Mouse (Mus musculus) frontal cortex, postnatal 36 days (tissue): ENCODE results near the gene Neurl1a.
"Not testable (repeated sequence)": the region's sequence is repeated elsewhere in the genome, so short reads cannot be mapped to it uniquely, and the experiment has no call there.

Experiments
- DNase-seq, 2 experiments: peaks; one replicate each; pipeline ENCODE4 v3.0.0; 2022; ENCODE audit warnings: low spot score in 2 of 2

Neurl1a gene

DNA sequence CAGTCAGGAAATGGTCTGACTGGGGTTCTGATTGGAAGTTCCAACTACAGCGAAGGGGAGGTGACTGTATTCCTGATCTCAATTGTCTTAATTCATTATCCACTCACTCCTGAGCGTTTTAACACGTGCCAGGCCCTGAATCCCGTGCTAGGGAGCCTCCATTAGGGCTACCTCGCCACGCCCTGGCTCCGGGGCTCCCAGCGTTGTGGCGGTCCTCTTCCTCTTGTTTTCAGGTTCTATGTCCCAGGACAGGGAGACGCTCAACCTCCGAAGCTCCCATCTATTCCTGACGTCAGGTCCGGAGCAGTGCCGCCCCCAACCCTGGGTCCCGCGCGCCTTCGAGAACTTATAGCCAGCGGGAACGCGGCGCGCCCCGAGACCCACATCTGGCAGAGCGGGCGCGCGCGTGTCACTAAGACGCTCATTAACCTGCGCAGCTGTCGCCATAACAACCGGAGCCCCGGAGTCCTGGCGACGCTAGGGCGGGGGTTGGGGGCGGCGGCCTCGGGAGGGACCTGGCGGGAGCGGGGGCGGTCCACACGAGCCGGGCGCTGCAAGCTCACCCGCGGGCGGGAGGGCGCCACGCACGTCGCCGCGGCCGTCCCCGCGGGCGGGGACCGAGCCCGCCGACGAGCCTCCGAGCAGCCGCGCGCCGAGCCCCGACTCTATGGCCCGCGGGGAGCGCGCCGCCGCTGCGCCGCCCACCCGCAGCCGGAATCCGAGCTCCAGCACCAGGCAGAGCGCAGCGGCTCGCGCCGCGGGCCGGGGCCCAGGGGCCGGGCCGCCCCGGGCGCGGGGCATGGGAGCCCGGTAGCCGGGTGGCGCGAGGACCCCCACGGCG is at the start of gene Neurl1a:
TSS of gene Neurl1a (plus strand) at position 390 of the 841 bp plus-strand sequence.
- DNase-seq: peak; percentile 71 to 73

DNA sequence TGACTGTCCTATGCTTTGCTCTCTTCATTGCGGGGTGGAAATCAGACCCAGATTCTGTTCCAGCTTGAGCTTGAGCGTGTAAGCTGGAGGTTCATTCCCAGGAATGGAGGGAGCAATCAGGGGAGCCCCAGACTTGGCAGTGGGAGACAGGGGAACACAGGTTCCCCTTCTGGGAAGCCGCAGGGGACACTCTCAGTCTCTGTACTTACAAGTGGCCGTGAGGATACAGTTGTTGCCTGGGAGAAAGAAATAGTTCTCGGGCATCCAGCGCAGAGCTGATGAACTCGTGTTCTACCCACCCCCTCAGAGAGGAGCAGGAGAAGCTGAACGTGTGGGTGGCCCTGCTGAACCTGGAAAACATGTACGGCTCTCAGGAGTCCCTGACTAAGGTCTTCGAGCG is 49.8 kb upstream of the Neurl1a start:
- DNase-seq: no peak

DNA sequence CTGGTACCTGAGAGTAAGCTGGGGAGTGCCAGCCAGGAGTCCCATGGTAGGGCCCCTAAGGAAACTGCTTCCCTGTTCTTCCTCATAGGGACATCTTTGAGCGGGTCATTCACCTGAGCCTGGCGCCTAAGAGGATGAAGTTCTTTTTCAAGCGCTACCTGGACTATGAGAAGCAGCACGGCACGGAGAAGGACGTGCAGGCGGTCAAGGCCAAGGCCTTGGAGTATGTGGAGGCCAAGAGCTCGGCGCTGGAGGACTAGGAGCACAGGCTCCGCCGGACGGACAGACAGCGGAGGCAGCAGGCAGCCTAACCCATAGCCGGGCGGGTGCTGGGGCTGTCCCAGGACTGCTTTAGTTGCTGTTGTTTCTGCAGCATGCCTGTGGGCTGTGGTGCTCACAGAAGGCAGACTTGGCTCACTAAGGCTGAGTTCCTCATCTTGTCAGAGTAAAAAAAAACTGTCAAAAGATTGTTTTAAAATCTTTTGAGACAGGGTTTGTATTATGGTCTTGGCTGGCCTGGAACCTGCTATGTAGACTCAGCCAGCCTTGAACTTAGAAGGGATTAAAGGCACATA is 48.0 kb upstream of the Neurl1a start:
- DNase-seq: no peak

DNA sequence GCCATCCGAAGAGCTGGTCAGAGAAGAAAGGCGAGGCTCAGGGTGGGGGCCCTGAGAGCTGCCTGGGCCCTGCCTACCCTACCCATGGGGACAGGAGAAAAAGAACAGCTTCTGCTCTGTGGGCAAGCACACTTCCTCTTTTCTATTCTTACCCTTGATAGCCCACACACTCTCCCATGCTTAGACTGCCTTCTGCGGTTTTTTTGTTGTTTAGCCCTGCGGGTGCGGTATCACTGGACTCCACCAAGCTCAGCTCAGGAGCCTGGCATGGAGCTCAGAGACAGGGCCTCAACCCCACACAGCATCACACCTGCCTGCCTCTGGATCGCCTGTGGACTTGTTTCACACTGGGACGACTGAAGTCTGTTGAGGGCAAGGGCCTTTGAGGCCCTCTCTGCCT is 45.5 kb upstream of the Neurl1a start:
- peak; percentile 38 for DNase-seq

DNA sequence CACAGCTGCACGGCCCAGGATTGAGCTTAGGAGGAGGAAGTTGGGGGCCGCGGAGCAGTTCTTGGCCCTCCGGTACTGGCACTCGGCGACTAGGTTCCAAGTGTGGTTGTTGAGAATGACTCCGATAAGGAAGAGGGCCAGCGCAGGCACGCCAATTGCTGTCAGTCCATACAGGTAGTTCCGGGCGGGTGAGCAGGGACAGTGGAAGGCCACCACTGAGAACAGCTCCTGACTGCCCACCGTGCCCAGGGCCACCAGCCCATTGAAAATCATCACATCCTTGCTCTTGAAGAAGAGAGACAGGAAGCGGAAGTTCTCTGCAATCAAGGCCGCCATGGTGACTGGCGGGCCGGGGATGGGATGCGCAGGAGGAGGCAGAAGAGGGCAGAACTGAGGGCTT is 43.1 kb upstream of the Neurl1a start:
- DNase-seq: no peak

DNA sequence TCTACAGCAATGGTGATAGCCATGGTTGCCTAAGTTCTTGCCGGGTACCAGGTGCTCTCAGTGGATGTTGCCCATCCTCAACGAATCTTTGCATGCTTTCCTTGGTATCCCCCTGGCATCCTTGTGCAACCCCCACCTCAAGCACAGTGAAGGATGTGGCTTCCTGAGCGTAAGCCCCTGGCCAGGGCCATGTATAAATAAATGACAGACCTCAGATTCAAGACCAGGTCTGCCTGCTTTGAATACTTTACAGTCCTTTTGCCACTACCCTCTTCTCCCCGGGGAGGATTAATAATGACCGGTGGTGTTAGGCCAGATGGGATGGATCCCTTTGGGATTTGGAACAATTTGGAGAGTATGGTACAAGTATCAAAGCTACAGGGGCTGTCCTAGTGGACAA is 42.5 kb upstream of the Neurl1a start:
- DNase-seq: no peak

DNA sequence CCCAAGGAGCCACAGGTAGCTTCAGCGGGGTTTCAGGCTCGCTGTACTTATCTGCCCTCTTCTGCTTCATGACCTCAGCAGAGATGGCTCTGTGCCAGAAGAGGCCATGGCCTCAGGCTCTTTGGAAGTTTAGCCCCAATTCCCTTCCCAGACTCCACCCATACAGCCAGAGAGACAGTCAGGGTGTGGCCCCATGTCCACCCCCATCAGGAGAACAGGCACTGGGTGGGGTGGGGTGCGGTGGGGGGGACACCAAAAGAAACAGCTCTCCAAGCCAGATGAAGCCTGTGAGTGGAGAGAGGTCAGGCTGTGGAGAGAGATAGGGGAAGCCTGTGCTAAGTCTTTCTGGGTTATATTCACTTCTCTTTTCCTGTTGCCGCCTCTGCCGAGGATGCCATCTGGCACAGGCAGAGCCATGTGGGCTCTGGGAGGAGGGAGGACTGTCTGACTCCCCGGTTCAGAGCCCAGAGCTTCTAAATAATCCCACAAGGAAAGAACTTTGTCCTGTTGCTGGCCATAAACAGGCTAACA is 41.5 kb upstream of the Neurl1a start:
- peak; percentile 49 to 56 for DNase-seq

DNA sequence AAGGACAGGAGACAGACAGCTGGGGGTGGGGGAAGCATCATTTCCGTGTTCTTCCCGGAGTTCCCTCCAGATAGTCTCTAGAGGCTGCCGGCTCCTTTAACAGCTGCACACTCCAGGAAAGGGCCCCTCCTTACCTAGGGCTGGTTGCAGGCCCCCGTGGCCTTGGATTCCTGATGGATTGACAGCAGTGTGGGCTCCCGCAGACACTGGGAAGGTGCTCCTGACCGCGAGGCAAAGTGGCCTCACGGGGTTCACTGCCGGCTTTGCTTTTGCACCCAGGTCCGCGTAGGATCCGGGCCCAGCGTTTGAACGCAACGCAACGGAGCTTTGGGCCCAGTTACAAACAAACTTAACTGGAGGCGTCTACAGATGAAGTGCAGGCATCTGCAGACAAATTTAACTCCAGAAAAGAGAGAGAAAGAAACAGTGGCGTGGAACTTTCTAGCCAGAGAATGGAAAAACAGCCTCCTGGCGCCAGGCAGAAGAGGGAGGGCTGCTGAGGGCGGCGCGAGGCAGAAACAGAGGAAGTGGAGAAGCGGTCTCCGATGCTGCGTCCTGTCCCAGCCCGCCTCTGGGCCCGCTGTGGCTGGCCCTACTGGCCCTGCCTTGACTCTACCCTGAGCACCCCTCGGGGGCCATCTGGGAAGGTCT is 40.7 kb upstream of the Neurl1a start, which contains the start of gene Calhm2:
TSS of gene Calhm2 (minus strand) at position 524 of the 651 bp plus-strand sequence.
- DNase-seq: peak; percentile 70 to 73

DNA sequence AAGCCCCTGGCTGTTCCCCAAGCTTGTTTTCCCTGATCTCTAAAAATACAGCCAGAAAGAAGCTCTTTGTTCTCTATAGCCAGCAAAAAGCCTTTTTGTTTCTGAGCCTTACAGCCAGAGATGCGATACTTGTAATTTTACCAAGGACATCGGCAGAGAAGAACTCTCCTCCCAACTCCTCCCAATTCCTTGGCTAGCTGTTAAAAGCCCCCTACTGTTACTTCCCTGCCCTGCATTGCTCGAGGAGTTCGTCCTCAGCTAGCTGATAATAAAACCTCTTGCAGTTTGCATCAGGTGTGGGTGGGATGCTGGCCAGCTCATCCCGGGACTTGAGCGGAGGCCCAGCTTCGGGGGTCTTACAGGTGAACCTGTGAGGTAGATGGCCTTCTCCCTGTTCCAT is 39.0 kb upstream of the Neurl1a start:
- not testable (repeated sequence) for DNase-seq

DNA sequence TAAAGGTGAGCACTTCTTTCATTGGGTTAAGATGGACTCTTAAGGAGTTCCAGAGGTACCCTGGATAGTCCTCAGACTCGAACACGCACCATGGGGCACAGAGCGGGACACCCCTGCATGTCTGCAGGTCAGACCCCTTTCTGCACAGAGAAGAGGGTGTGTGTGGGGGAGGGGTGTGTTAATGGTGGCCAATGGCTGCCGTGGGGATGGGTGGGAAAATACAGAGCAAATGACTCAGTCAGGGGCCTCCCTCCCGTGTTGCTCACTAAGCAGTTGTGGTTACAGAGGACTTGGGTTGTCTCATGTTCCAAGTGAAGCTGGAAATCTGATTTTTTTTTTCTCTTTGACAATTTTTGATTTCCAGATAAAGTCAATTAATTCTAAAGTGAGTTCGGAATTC is 36.2 kb upstream of the Neurl1a start:
- no peak for DNase-seq

DNA sequence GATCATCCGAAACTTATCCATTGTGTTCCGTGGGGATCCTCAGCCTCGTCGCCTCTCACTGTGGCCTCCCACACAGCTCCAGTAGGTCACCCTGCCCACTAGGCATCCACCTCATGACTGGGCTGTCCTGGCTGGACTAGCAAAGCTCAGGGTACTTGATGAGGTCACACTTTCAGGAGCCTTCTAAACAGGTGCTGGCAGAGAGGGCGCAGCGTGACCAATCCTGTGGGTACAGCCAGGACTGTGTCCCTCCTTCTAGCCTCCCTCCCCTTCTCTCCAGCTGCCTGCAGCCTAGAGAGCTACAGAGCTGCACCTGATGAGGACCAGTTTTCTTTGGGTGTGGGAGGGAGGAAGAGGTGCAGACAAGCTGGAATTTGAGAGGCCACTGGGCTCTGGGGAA is 34.5 kb upstream of the Neurl1a start, which contains the start of gene Calhm1:
TSS of gene Calhm1 (minus strand) at position 101 of the 400 bp plus-strand sequence.
- DNase-seq: no peak

DNA sequence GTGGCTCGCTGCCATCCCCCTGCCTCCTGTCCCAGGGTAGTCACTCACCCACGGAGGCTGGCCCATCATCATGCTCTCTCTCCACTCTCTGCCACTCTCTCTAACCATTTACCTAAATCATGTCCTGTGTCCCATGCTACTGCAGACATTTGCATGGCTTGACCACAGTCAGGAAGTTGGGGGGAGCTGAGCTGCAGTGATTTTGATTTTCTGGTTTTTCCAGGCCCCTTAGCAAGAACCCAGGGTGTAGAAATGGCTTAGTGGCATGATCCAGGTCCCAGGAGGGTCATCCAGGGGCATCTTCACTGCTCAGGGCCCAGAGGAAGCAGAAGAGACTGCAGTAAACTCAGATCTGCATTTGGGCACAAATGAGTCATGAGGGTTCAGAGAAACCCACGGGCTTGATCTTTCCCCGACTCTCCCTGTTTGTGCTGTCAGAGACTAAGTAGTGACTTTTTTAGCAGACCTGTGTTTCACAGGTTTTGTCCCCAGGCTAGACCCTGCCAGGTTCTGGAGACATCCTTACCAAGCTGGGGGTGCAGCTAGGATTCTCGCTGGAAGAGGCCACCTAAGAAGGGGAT is 30.3 kb upstream of the Neurl1a start:
- no peak for DNase-seq

DNA sequence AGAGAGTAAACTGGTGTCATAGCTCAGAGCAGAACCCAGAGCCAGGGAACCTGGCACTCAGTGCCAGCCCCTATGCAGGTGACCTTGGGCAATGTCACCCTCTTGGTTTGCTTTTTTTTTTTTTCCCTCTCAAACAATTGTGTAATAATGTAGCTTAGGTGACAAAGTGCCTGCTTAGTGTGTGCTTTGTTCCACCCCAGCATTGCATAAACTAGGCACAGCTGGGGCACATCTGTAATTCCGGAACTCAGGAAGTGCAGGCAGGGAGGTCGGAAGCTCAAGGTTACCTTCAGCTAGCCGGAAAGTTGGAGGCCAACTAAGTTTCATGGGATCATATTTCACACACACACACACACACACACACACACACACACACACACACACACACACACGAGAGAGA is 28.8 kb upstream of the Neurl1a start:
- no peak for DNase-seq

DNA sequence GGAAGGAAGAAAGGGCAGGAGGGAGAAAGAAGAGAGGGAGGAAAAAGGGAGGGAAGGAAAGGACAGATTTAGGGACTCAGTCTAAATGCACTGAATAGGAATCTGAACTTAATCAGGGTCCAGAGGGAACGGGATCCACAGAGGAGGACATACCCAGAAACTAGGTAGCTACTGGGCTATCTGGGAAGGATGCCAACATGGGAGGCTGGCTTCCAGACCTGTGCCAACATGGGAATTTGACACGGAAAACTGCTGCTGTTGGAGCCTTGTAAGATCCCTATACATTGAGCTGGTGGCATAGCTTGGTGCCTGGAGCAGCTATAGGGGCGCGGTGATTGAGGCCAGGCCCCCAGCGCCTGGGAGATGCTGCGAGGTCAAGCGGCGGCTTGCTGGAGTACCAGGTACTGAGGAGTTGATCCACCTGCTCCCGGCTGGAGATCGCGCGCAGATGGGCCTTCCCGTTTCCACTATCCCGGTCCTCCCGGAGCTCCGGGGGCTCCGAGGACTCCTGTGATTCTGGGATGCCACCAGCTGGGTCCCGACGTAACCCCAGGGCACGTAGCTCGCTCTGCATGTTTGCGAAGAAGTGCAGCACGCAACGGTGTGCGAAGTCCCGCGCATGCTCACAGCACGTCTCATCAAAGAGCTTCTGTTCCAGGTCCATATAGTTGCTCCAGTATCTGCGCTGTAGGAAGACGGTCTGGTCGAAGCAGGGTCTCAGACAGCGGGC is 27.1 kb upstream of the Neurl1a start:
- peak in 1 of 2 experiments; percentile 33 for DNase-seq

DNA sequence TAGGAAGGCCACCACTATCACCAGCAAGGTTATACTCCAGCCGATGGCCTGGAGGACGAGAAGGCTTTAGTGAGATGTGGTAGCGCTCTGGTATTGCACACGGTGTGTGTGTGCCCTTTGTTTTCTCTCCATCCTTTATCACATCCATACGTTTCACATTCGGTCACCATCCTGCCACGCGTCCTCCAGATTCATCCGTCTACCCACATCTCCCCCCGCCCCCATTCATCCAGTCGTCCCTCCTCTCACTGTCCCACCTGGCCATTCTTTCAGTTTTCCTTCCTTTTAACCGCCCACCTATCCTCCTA is 26.6 kb upstream of the Neurl1a start:
- no peak for DNase-seq

DNA sequence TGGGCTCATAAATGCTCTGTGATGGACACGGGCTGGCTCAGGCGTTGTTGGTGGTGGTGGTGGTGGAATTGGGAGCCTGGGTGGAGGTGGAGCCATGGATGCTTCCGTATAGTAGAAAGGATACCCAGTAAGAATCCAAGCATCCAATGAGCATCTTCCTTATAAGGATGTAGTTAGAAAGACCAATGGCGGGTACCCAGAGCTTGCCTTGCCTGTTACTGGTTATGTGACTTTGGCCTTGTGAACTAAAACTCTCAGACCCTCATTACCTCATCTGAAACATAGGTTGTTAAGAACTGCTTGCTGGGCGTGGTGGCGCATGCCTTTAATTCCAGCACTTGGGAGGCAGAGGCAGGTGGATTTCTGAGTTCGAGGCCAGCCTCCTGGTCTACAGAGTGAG is 24.9 kb upstream of the Neurl1a start:
- DNase-seq: no peak

DNA sequence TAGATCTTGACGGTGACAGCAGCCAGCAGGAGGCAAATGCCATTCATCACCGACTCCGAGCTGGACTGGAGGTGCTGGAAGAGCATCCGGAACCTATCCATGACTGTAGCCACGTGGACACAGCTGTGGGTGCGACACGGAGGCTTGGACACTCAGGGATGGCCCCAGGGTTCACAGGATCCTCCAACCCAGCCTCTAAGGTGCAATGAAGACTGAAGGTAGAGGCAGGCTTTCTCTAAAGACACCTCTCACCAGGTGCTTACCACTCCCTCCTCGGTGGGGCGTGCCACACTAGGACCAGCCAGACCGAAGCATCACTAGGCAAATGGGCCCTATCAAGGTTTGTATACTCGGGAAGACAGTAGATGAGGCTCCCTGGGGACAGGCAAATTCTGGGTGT is 21.0 kb upstream of the Neurl1a start, which contains the start of gene Calhm3:
TSS of gene Calhm3 (minus strand) at position 101 of the 400 bp plus-strand sequence.
- no peak for DNase-seq

DNA sequence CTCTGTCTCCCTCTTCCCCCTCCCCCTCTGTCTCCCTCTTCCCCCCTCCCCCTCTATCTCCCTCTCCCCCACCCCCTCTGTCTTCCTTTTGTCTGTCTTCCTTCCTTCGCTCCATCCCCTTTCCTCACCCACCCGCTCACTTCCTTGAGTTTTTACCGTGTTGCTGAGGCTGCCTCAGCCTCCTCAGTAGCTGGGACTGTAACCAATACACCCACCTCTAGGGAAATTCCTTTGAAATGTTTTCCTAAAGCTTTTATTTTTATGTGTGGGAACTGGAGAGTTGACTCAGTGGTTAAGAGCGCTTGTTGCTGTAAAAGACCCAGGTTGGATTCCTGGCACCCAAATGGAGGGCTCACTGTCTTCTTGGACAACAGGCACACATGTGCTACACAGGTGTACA is 17.0 kb upstream of the Neurl1a start:
- no peak for DNase-seq

DNA sequence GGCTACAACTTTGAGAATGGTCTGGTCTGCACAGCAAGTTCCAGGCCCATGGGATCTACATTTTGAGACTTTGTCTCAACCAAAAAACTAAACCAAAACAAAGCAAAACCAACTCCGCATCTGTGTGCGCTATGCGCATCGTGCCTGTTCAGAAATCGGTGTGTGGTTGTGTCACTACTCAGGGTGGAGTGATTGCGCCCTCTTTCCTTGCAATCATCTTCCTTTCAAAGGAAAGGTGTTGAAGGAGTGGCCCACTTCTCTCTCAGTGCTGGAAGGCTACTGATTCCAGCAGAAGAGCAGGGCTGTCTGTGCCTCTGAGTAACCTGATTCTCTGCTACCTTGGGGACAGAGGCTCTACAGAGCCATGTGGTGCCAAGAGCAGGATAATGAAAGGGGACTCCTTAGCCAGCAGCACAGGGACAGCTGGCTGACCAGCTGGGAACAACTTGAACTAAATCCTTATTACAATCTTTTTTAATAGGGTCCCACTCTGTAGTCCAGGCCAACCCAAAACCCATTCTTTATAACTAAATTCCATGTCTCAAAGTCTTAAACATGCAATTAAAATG is 15.4 kb upstream of the Neurl1a start:
- DNase-seq: no peak

DNA sequence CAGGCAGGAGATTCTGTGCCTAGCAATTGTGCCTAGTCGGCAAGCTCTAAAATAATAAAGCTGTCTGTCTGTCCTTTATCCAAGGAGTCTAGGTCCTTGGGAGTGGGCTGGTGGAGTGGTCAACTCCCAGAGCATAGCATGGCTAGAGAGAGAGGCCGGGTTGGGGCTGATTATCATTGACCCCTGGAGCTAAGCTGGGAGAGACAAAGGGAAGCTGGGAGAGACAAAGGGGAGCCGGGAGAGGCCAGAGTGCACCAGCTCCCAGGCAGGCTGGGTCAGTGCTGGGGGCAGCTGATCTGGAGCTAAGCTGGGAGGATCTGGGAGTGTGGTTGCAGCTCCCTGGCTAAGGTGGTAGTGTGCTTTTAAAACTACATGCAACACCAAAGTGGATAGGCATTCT is 11.9 kb upstream of the Neurl1a start:
- DNase-seq: no peak

DNA sequence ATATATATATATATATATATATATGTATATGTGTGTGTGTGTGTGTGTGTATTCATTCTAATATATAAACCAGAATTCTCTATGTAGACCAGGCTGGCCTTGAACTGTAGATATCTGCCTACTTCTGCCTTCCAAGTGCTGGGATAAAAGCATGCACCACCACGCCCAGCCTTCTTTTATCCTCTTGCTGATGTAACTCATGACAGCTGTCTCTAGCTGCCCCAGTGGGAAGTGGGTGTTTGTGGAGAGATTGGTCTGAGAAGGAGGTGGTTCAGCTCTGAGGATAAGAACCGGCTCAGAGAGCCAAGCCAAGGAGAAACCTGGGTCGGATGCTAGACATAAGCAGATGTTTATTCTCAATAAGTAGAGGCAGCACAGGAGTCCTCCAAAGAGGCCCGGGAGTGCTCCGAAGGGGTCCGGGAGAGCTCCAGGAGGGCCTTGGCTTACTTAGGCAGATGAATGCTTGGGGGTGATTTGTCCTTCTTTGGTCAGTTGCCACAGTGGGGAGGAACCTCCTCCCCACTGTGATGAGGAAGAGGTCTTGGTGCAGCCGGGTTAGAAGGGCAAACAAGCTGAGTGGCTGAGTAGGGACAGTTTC is 10.9 kb upstream of the Neurl1a start:
- no peak for DNase-seq
